Mouse (Mus musculus): ENCODE measurements around the gene Rab19. TPM values are rescaled to one million over a fixed set of nuclear protein-coding genes. Genes with fewer than 3 reads are reported as not detected.

Rab19 gene
- polyA plus RNA-seq (2012; rRNA removed; ENCODE audit: low replicate concordance) = 2.3 and 2.8 TPM in 2 replicates

GRCm38 (mm10) chr6:39381125-39381880, at the start of gene Rab19:
Gene Rab19, plus strand, starts transcription at chr6:39381175.

GRCm38 (mm10) chr6:39377311-39377827, 3.6 kb upstream of the Rab19 start, which contains the start of gene Slc37a3:
Gene Slc37a3, minus strand, starts transcription at chr6:39377675.

DNA sequence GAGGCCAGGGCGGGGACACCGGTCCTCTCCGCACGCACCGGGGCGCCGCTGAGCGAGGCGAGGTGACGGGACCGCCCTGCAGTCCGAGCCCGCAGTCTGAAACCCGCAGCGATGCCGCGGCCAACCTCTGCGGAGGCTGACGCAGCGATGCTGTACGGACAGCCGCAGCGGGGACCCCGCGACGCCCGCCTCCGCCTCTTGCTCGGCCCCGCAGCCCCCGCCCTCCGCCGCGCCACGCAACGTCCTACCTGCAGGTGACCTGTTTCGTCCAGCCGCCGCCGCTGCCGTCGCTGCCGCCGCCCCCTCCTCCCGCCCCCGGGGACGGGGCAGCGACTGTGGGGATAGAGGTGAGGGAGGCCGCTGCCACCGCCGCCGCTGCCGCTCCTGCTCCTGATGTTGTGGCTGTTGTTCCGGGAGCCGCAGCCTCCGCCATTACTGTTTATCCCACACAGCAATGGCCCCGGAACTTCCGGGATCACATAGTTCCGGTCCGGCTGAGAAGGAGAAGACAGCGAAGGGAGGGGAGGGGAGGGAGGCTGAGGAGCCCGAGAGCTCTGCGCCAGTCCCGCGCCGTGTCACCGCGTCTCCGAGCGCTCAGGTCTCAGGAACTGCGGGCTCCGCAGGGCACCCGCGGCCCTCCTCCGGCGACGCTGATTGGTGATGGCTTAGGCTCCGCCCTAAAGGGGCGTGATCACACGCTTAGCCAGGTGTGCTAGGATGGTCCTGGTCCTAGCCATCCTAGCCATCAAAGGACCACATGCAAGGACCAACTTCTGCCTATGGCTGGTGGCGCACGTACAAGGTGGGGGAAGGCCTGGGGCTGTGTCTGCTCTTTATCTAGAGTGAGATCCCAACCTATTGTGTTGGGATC, 39.1 kb downstream of the Rab19 start, which contains the start of gene Mkrn1:
Mkrn1 (minus strand) TSS at position 612 of the 871 bp plus-strand sequence.

Other genes with a start within 250 kb of the Rab19 start
- 3.3 and 4.6 TPM in 2 replicates for gene Kdm7a, start 174.4 kb upstream of the Rab19 start, polyA plus RNA-seq (2012; rRNA removed; ENCODE audit: low replicate concordance)
- gene Slc37a3, start 3.5 kb upstream of the Rab19 start, polyA plus RNA-seq (2012; rRNA removed; ENCODE audit: low replicate concordance) = 15.8 and 18.4 TPM in 2 replicates
- gene Mkrn1, start 39.3 kb downstream of the Rab19 start, polyA plus RNA-seq (2012; rRNA removed; ENCODE audit: low replicate concordance) = 23.1 and 24.1 TPM in 2 replicates
- gene Dennd2a, start 176.7 kb downstream of the Rab19 start, polyA plus RNA-seq (2012; rRNA removed; ENCODE audit: low replicate concordance) = 16.9 and 20.3 TPM in 2 replicates
- gene Adck2, start 192.7 kb downstream of the Rab19 start, polyA plus RNA-seq (2012; rRNA removed; ENCODE audit: low replicate concordance) = 14.7 and 17.3 TPM in 2 replicates
- gene Gm42420, start 204.6 kb downstream of the Rab19 start, polyA plus RNA-seq (2012; rRNA removed; ENCODE audit: low replicate concordance) = 0.46 TPM in 1 of 2 replicates, not detected in the other
- 474 and 754 TPM in 2 replicates for gene Ndufb2, start 211.4 kb downstream of the Rab19 start, polyA plus RNA-seq (2012; rRNA removed; ENCODE audit: low replicate concordance)

Data from mammary gland, adult 2 months (tissue).